Mouse (Mus musculus): ENCODE measurements around the gene Gsk3a. TPM values are rescaled to one million over a fixed set of nuclear protein-coding genes. Genes with fewer than 3 reads are reported as not detected.
A peak's percentile ranks its signal among the peaks of the same experiment; 100 is the strongest.

Gene Gsk3a
- polyA plus RNA-seq, 1 experiment from 2014 or later, result 15.9 TPM

- Histone ChIP-seq H3K36me3 (ENCODE audit: control insufficient read depth, insufficient read depth, low read length) (no peaks in the 10 kb centered on the region), H3K9ac (replicated peaks; ENCODE audit: low read depth, low read length) (no peak within 1 kb of the TSS; the same call in 1 of the 2 replicates), H3K9me3 (ENCODE audit: control insufficient read depth, low read depth, low read length) (no peaks in the 10 kb centered on the region), H3K27me3 (ENCODE audit: control insufficient read depth, insufficient read depth, low read length) (peaks cover 62% of the 10 kb centered on the region), H3K27ac (ENCODE audit: low read length) (no peak within 1 kb of the TSS), H3K4me2 (replicated peaks; ENCODE audit: low read depth, low read length) (peak within 1 kb of the TSS; percentile 73), H3K4me1 (ENCODE audit: control insufficient read depth, insufficient read depth, low read length) (no peaks in the 10 kb centered on the region), H3K4me3 (ENCODE audit: low read depth, low read length) (peak within 1 kb of the TSS; percentile 37)
- peak; percentile 79; the same call in 1 of the 2 replicates for ATAC-seq (ENCODE audit: insufficient number of reproducible peaks, insufficient read depth, low FRiP score, low read depth)
- under 1% methylated on average over 40 of the region's 56 CpGs for WGBS
Observed at GRCm38 (mm10) chr7:25179606-25180161, 58.0 kb downstream of the Gsk3a start, which contains the start of gene Pou2f2. Gene Pou2f2 (minus strand): TSS chr7:25179726.

GRCm38 (mm10) chr7:25178787-25179605 lies 58.7 kb downstream of the Gsk3a start:
- 1% methylated on average over 56 of the region's 56 CpGs for WGBS
- no peaks in the 10 kb centered on the region for H3K4me1 ChIP-seq (ENCODE audit: control insufficient read depth, insufficient read depth, low read length)
- no peak overlapping the region for H3K27ac ChIP-seq (ENCODE audit: low read length)
- no peaks in the 10 kb centered on the region for H3K36me3 ChIP-seq (ENCODE audit: control insufficient read depth, insufficient read depth, low read length)
- peak overlapping the region; percentile 73 for H3K4me2 ChIP-seq (replicated peaks; ENCODE audit: low read depth, low read length)
- peak; percentile 56; the same call in 1 of the 2 replicates for ATAC-seq (ENCODE audit: insufficient number of reproducible peaks, insufficient read depth, low FRiP score, low read depth)
- peaks cover 57% of the 10 kb centered on the region for H3K27me3 ChIP-seq (ENCODE audit: control insufficient read depth, insufficient read depth, low read length)
- no peaks in the 10 kb centered on the region for H3K9me3 ChIP-seq (ENCODE audit: control insufficient read depth, low read depth, low read length)
- H3K9ac ChIP-seq (replicated peaks; ENCODE audit: low read depth, low read length), result no peak overlapping the region
- peak overlapping the region; percentile 37 for H3K4me3 ChIP-seq (ENCODE audit: low read depth, low read length)

DNA sequence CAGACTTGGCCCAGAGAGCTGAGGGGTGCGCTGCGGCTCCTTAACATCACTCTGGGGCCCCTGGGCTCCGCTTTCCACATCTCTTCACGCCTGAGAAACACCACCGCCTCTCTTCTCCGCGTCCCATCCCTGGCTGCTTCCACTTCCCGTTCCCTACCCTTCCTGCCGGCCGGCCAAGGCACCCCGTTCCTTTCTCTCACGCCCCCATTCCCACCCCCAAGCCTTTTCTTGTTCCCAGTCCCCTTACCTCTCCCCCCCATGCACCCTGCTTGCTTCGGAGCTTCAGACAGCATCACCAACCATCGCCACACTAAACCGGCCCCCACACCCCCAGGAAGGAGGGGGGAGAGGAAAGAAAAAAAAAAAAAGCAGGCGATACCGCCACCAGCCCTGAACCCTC lies 59.3 kb downstream of the Gsk3a start:
- no peak for ATAC-seq (ENCODE audit: insufficient number of reproducible peaks, insufficient read depth, low FRiP score, low read depth)
- Histone ChIP-seq H3K4me2 (replicated peaks; ENCODE audit: low read depth, low read length) (peak overlapping the region; percentile 73), H3K27ac (ENCODE audit: low read length) (no peak overlapping the region), H3K36me3 (ENCODE audit: control insufficient read depth, insufficient read depth, low read length) (no peaks in the 10 kb centered on the region), H3K27me3 (ENCODE audit: control insufficient read depth, insufficient read depth, low read length) (peaks cover 57% of the 10 kb centered on the region), H3K9ac (replicated peaks; ENCODE audit: low read depth, low read length) (no peak overlapping the region), H3K4me1 (ENCODE audit: control insufficient read depth, insufficient read depth, low read length) (no peaks in the 10 kb centered on the region), H3K9me3 (ENCODE audit: control insufficient read depth, low read depth, low read length) (no peaks in the 10 kb centered on the region), H3K4me3 (ENCODE audit: low read depth, low read length) (peak overlapping the region; percentile 37)
- under 1% methylated on average over 17 of the region's 17 CpGs for WGBS

Small RNA genes within 50 kb of the gene (microRNA-seq; reads per million reads assigned to microRNA genes)
- gene Mir7048, result not detected

Other genes with a start within 250 kb of the Gsk3a start
- 2.8 and 3.2 TPM in 2 replicates for gene Atp1a3, start 231.9 kb downstream of the Gsk3a start, polyA plus RNA-seq (2014; fragmentation: Nextera tagmentation; extraction: Ambion mirVana)
- gene Grik5, start 165.5 kb downstream of the Gsk3a start, polyA plus RNA-seq (2014; fragmentation: Nextera tagmentation; extraction: Ambion mirVana), result 12.3 and 13.0 TPM in 2 replicates
- 25.9 and 27.9 TPM in 2 replicates for gene Zfp574, start 165.3 kb downstream of the Gsk3a start, polyA plus RNA-seq (2014; fragmentation: Nextera tagmentation; extraction: Ambion mirVana)
- gene Pou2f2, start 58.1 kb downstream of the Gsk3a start, polyA plus RNA-seq (2014; fragmentation: Nextera tagmentation; extraction: Ambion mirVana), result 1.8 and 2.3 TPM in 2 replicates
- 7.5 and 8.7 TPM in 2 replicates for gene Dedd2, start 17.2 kb downstream of the Gsk3a start, polyA plus RNA-seq (2014; fragmentation: Nextera tagmentation; extraction: Ambion mirVana)
- gene Zfp526, start 16.4 kb downstream of the Gsk3a start, polyA plus RNA-seq (2014; fragmentation: Nextera tagmentation; extraction: Ambion mirVana), result 3.7 and 4.2 TPM in 2 replicates
- 25.8 and 27.7 TPM in 2 replicates for gene Erf, start 12.9 kb upstream of the Gsk3a start, polyA plus RNA-seq (2014; fragmentation: Nextera tagmentation; extraction: Ambion mirVana)
- gene Cic, start 29.9 kb upstream of the Gsk3a start, polyA plus RNA-seq (2014; fragmentation: Nextera tagmentation; extraction: Ambion mirVana), result 51.4 and 54.1 TPM in 2 replicates
- 274 and 284 TPM in 2 replicates for gene Pafah1b3, start 60.1 kb upstream of the Gsk3a start, polyA plus RNA-seq (2014; fragmentation: Nextera tagmentation; extraction: Ambion mirVana)
- 0.76 and 1.1 TPM in 2 replicates for gene Prr19, start 63.6 kb upstream of the Gsk3a start, polyA plus RNA-seq (2014; fragmentation: Nextera tagmentation; extraction: Ambion mirVana)
- 1.9 and 2.0 TPM in 2 replicates for gene Tmem145, start 68.3 kb upstream of the Gsk3a start, polyA plus RNA-seq (2014; fragmentation: Nextera tagmentation; extraction: Ambion mirVana)
- 12.2 and 13.0 TPM in 2 replicates for gene Megf8, start 79.3 kb upstream of the Gsk3a start, polyA plus RNA-seq (2014; fragmentation: Nextera tagmentation; extraction: Ambion mirVana)
- gene Cnfn, start 131.9 kb upstream of the Gsk3a start, polyA plus RNA-seq (2014; fragmentation: Nextera tagmentation; extraction: Ambion mirVana), result 0.55 TPM in 1 of 2 replicates, not detected in the other
- 3.7 and 5.3 TPM in 2 replicates for gene Lipe, start 160.9 kb upstream of the Gsk3a start, polyA plus RNA-seq (2014; fragmentation: Nextera tagmentation; extraction: Ambion mirVana)
- 0.58 TPM in 1 of 2 replicates, not detected in the other for gene Cxcl17, start 175.0 kb upstream of the Gsk3a start, polyA plus RNA-seq (2014; fragmentation: Nextera tagmentation; extraction: Ambion mirVana)
- gene Ceacam1, start 239.8 kb upstream of the Gsk3a start, polyA plus RNA-seq (2014; fragmentation: Nextera tagmentation; extraction: Ambion mirVana), result 14.8 and 21.2 TPM in 2 replicates

Measured in stomach, embryonic 14.5 days (tissue).